Mouse (Mus musculus) thymus, adult 2 months (tissue): ENCODE results near the gene Odam.

ENCODE experiments used
- CTCF ChIP-seq: fragments of 200-500 bp; IDR thresholded peaks from 2 replicates; pipeline ENCODE4 v1.5.1; 2012; ENCODE audit warnings: mild to moderate bottlenecking, control low read depth, low read length, moderate library complexity, borderline replicate concordance; ENCODE audit not compliant: control insufficient read depth, poor library complexity, insufficient read depth; ENCODE audit errors: extremely low read depth
- POLR2A ChIP-seq: fragments of 200-500 bp; IDR thresholded peaks from 2 replicates; pipeline ENCODE4 v1.6.1; 2012; ENCODE audit warnings: mild to moderate bottlenecking, low read length, control low read depth, moderate library complexity; ENCODE audit not compliant: control insufficient read depth, poor library complexity, insufficient read depth; ENCODE audit errors: extremely low read depth

- no peak for TF ChIP-seq CTCF
- TF ChIP-seq POLR2A, result no peak
These were observed 55.9 kb downstream of the Odam start for GRCm38 (mm10) chr5:87940752-87941151.
